Mouse (Mus musculus): ENCODE measurements around the gene Grik2. TPM values are rescaled to one million over a fixed set of nuclear protein-coding genes. Genes with fewer than 3 reads are reported as not detected.
"Not testable (repeated sequence)": the region's sequence is repeated elsewhere in the genome, so short reads cannot be mapped to it uniquely, and the experiment has no call there.

Grik2 gene
- polyA plus RNA-seq, 2 experiments from 2014 or later, result not detected

- ATAC-seq, result no peak
These were observed 468.7 kb downstream of the Grik2 start for GRCm38 (mm10) chr10:49319880-49320279.

DNA sequence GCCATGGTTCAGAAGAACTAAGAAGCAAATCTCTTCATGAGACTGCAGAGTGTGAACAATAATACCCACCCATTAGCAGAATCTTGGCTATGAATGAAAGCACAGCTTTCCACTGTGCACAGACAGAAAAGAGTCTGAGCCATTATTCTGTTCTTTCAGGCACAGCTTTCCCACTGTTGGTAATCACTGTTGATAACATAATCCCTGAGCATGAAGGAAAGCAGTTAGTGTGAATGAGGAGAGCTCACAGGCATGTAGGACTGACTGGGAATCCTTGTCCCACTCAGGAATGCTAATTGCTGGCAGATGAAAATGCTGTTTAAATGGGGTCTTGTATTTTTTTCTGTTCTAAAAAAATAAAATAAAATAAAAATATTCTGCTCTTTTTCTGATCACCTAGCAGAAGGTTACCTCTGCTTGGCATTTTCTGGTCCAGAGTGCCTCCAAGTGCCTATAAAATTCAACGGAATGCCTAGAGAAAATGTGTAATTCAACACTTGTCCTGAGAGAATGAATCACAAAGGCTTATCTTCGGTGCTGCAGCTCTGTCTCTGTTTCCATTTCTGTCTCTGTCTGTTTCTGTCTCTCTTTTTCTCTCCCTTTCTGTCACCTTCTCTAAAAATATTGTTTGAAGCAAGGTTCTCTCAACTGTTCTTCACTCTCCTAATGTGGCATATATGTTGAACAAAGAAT, 532.2 kb downstream of the Grik2 start:
- no peak for ATAC-seq

DNA sequence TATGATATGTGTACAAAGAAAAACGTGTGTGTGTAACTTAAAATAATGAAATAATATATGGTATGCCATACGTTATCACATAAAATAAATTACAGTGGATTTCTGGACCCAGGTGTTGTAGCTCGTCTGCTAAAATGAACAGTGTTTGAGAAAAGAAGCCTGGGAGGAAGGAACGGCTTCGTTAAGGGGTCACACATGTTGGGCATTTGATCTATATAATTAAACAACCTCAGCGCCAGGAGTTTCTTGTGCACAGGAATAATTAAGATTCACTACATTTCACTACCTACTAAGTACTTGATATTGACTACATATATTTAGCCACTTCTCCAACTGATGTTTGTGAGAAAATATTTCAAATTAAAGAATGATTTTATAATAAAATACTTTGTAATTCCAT, 551.2 kb downstream of the Grik2 start:
- not testable (repeated sequence) for ATAC-seq

- not testable (repeated sequence) for ATAC-seq
These were observed 551.7 kb downstream of the Grik2 start for GRCm38 (mm10) chr10:49236844-49237243.

- no peak for ATAC-seq
These were observed 568.5 kb downstream of the Grik2 start for GRCm38 (mm10) chr10:49220096-49220495.

- no peak for ATAC-seq
These were observed 568.9 kb downstream of the Grik2 start for GRCm38 (mm10) chr10:49219631-49220030.

- ATAC-seq, result no peak
These were observed 596.7 kb downstream of the Grik2 start for GRCm38 (mm10) chr10:49191773-49192371.

- no peak for ATAC-seq
These were observed 597.3 kb downstream of the Grik2 start for GRCm38 (mm10) chr10:49191291-49191690.

- no peak for ATAC-seq
These were observed 634.4 kb downstream of the Grik2 start for GRCm38 (mm10) chr10:49154134-49154533.

DNA sequence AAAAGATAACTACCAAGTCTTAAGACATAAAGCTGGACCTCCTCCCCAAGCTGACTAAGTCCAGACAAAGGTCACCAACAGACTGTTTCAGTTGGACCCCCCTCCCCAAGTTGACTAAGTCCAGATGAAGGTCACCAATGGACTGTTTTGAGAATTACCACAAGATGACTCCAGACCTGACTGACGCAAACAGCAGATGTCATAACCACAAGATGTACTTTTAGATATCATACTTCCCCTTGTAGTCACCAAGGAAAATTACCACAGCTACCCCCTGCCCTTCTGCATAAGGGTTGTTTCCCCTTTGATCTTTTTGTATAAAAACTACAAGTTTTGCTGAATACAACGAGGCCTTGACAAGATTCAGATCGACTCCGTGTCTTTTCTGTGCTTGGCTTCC, 637.1 kb downstream of the Grik2 start:
- not testable (repeated sequence) for ATAC-seq

GRCm38 (mm10) chr10:49149714-49150113, 638.9 kb downstream of the Grik2 start:
- ATAC-seq, result no peak

GRCm38 (mm10) chr10:49142658-49143057, 645.9 kb downstream of the Grik2 start:
- ATAC-seq, result no peak

GRCm38 (mm10) chr10:49136816-49137215, 651.8 kb downstream of the Grik2 start:
- ATAC-seq, result no peak

DNA sequence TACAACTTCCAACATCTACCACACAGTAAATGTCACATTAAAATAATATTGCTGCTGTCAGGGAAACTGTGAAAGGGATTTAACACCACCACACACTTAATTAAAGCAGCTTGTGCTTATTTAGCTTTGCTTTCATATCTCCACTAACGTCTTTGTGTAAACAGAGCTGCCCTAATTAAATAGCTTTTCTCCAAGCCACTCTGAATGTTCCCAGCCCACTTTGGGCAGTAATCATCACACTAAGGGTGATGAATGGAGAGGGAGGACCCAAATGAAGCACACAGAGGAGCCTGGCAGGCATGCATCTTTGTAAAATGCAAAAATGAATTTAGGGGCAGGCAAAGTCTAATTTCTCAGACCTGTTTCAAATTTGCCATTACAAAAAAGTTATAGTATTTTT, 657.3 kb downstream of the Grik2 start:
- ATAC-seq, result no peak

DNA sequence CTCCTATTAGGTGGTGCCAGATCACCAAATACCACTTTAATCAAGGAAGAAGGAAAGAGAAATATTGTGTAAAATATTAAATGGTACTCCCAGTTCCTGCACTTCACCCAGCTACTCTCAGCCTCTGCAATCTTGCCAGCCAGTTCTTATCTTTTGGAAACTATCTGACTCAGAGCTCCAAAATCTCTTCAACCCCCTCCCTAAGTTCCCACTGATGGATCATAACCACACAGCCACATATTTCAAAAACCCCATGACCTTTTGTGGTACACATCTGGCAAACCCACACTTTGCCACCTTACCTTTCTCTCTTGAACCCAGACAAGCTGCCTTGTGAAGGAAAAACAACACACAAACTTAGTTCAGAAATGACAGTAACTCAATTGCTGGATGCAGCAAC, 738.2 kb downstream of the Grik2 start:
- ATAC-seq, result no peak

- no peak for ATAC-seq
These were observed 739.2 kb downstream of the Grik2 start for GRCm38 (mm10) chr10:49049391-49049790.

Measured in activated CD4-positive, CD25-positive, alpha-beta regulatory T cell, adult 4 months (primary cell).